Mouse (Mus musculus) neural tube, embryonic 10.5 days (tissue): ENCODE measurements around the gene Bend5.
A peak's percentile ranks its signal among the peaks of the same experiment; 100 is the strongest.

Source experiments
- DNase-seq: peaks from one replicate; pipeline ENCODE4 v3.0.0-alpha.2; 2017; ENCODE audit warnings: low spot score; ENCODE audit errors: extremely low spot score

Bend5 gene

DNA sequence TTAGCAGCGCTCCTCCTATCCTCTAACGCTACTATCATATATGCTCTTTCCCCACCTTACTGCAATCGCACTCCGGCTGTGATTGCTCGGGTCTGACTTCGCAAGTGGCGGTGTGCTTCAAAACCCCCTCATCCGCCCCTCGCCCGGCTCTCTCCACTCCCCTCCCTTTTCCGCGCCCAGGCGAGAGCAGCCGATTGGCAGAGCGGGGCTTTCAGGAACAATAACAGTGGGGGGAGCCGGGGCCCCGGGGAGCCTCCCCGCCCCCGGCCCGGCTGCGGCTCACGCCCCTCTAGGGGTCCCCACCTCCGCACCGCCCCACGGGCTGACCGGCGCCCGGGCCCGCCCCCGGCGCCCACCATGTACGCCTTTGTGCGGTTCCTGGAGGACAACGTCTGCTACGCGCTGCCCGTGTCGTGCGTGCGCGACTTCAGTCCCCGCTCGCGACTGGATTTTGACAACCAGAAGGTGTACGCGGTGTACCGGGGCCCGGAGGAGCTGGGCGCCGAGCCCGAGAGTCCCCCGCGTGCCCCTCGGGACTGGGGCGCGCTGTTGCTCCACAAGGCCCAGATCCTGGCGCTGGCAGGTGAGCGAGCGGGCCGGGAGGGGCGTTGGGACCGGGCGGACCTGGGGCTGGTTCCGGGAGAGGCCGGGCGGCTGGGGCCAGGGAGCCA, at the start of gene Bend5:
TSS of gene Bend5 (plus strand) at position 189 of the 671 bp plus-strand sequence.
- DNase-seq, result peak; percentile 90

DNA sequence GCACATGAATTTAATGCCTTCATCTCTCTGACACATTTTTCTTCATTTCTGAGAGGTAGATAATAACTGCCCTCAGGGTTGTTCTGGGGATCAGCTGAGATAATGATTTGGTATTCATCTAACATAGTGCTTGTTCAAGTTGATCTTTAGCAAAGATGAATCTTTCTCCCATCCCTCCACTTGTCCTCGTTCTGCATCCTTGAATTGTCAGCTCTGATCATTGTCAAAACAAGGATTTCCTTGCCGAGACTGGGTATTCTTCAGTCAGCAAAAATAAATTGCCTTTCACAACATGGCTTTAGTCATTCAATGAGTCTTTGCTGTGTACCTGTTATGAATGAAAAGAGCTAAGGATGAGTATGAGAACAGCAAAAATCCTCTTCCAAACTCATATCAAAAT, 47.0 kb upstream of the Bend5 start:
- DNase-seq, result no peak

GRCm38 (mm10) chr4:111377159-111377558, 37.6 kb upstream of the Bend5 start:
- DNase-seq, result no peak

GRCm38 (mm10) chr4:111378071-111378470, 36.7 kb upstream of the Bend5 start:
- DNase-seq, result no peak

GRCm38 (mm10) chr4:111383101-111383500, 31.7 kb upstream of the Bend5 start:
- DNase-seq, result no peak

DNA sequence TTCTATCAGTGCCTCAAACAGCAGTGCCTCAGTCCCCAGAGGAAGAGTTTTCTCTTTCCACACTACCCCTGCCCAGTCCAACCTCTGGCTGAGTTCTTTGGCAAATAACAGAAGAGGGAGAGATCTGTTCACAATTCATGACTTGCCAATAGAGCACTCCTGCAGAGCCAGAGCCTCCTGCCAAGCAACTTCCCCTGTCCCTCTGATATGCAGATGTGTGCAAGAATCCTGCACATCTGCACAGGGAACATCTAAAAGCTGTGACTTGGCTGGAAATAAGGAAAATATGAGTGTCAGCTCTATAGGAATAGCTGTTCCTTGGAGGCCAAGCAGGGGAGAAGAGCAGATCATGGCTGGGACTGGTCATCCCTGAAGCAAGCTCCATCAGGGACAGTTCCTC, 24.1 kb upstream of the Bend5 start:
- DNase-seq, result no peak

DNA sequence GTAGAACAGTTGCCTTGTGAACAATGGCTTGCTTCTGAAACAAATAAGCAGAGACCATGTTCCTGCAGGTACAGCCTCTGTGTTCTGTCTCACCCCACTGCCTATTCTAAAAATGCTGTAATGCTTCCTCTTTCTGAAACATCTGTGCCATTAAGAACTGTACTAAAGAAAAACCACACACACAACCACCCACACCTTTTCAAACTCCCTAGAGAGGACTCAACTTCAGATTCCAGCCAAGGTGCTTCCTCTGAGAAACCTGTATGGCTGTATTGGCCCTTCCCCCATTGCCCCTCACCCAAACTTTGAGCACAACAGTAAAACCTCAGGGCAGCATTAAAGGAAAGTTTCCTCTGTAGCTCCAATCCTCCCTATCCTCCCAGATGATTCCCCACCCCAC, 15.0 kb upstream of the Bend5 start:
- no peak for DNase-seq

DNA sequence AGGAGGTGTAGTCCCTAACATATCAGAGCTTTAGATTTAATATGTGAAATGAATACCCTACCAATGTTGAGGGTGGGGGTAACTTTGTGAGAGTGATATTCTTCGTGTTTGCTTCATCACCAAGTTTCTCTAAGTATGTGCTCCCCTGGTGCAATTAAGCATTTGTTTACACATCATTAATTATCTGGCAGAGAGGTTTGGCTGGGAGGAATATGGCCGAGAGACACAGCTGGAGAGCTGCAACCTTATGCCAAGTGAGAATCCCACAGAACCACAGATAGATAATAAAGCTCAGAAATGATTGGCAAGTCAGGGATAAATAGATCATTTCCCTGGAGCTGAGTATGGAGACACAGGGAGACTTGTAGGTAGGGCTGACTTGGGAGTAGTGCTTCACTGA, 14.1 kb upstream of the Bend5 start:
- DNase-seq, result no peak

DNA sequence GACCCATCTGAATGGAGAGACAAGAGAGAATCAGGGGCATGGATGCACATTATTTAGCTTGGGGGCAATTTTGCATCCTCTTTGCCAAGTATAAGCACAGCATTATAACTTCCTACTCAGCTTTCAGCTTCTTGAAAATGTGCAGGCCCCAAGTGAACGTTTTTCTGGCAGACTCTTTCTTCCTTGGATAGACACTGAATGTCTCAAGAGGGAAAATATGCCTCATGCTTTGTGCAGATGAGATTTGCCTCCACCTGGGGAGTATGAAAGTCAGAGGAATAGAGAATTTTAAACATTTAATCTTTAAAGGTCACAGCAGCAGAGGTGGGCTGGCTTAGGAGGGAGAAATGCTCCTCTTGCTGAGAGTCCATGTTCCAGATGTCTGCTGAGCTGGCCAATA, 11.6 kb upstream of the Bend5 start:
- no peak for DNase-seq

DNA sequence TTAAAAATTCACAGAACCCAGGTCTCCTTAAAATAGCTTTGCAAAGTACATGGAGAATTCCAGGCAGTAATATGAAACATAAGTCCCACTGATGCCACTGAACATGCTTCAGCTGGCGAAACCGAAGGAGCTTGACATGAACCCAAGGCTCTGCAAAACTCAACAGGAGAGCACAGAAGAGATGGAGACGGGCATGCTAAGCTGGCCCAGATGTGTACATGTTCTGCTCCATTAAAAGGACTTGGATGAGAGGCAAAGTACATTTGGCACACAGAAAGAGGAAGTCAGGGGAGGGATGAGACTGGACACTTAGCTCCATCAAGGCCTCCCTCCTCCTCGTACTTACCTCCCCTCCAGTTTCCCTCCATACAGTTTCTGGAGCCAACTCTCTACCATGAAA, 4.1 kb upstream of the Bend5 start:
- DNase-seq, result no peak

GRCm38 (mm10) chr4:111414399-111414798, 407 bp upstream of the Bend5 start:
- no peak for DNase-seq

DNA sequence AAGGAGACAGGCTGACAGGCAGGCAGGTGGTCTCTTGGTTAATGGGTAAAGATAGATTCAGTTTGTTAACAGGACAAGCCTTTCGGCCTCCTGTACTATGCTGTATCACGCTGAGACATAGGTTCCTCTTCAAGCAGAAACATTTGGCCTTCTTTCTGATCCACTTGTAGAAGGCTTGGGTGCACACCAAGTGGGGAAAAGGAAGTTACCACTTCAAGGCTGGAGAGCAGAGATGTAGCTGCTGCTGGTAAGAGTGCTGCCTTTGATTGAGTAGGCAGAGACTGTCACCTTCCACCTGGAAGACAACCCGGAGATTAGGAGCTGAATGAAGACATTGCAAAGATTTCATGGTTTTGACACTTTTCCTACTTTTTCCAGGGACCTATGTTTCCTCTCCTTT, 1.3 kb downstream of the Bend5 start:
- DNase-seq, result no peak

DNA sequence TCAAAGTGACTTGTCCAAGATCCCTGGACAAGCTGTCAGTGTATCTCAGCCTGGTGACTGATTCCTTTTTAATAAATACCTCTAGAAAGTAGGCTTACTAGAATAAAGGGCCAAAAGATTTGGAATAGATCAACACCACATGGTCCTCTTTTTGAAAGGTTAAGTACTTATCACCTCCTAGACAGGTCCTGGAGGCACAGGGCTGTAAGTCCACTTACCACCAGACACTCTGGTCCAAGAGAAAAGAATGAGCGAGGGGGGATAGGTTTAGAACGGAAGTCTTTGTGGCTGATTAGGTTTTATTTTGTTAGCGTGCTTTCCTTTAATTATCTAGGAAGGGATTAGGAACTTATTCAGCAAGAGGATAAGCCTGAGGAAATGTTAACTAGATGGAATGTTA, 1.7 kb downstream of the Bend5 start:
- no peak for DNase-seq

- DNase-seq, result no peak
Observed at GRCm38 (mm10) chr4:111417716-111418115, 2.9 kb downstream of the Bend5 start.

- no peak for DNase-seq
Observed at GRCm38 (mm10) chr4:111419476-111419875, 4.7 kb downstream of the Bend5 start.

GRCm38 (mm10) chr4:111420031-111420430, 5.2 kb downstream of the Bend5 start:
- DNase-seq, result no peak

GRCm38 (mm10) chr4:111420955-111421354, 6.1 kb downstream of the Bend5 start:
- no peak for DNase-seq

DNA sequence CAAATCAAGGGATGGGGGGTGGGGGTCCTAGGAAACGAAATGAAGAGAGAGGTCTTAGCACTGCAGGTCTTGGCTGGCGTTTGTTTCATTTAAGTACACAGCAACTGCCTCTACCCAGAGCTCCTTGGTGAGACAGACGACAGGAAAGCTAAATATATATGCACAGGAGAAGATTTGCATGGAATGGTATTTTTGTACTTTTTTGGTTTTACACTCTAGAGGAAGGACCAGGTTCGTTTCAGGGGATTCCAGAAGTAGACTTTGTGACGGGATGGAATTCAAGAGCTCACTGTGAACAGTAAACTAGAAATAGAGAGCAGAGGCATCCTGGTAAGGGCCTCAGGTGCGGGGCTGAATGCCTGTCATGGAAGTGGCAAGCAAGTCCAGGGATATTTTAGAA, 7.0 kb downstream of the Bend5 start:
- no peak for DNase-seq

DNA sequence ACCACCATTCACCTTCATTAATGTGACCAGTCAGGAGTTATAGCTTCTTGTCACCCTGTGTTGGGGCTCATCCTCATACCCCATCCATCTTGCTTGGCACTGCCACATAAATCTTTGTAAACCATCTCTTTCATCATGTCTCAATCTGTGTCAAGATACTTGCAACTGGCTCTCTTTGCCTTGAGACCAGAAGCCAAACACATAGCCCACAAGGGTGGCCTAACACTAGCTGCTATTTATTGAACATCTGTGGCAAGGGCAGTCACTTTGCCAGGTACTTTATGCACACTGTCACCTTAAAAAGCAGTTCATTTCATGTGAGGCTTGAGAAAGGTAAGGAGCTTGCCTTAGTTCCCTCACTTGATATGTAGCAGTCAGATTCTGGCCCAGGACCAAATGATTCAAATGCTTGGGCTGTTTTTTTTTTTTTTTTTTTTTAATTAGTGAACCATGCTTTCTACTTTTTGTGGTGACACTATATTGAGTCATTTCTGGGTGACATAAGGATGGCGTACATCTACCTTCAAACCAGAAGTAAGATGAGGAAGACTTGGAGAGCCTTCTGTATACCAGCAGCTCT, 9.7 kb downstream of the Bend5 start:
- no peak for DNase-seq

- DNase-seq, result no peak
Observed at GRCm38 (mm10) chr4:111425170-111425569, 10.4 kb downstream of the Bend5 start.

- no peak for DNase-seq
Observed at GRCm38 (mm10) chr4:111431186-111431585, 16.4 kb downstream of the Bend5 start.

GRCm38 (mm10) chr4:111432013-111432412, 17.2 kb downstream of the Bend5 start:
- no peak for DNase-seq

DNA sequence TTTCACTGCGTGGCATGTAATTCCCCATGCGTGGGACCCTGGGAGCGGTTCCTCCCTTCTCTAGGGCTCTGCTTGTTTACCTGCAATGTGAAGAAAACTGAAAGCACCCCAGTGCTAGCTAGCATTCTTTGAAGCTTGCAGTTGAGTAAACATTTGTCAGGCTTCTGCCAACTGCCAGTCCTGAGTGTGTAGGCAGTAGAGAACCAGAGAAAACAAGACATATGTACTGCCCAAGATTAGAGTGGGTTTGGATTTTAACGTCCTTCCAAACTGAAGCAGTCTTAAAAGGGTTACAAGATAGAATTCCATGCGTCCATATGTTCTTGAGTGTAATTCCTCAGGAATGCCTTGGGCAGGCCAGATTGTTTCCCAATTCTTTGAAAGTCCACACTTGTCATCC, 17.6 kb downstream of the Bend5 start:
- no peak for DNase-seq
